Comparison of ENCODE assay signal across 18 mouse cellular contexts in the genomic region with DNA sequence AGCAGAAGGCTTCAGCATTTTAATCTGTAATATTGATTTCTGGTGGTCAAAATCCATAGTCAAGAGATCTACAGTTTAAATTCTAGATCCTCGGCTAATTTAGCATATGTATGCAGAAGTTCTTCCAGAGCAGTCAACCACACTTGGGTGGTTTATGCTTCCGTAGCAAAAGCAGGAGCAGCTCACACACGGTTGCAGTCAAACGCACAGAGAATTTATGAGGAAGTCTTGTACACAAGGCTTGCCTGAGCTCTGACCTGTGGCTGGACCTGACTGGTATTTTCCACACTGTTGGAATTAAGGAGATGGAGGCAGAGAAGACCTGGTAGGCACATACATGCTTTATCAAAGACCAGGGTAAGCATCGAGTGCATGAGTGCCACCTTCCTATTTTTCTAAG.
"Had no signal": no experiment of that assay in that cellular context is flagged by ENCODE, and none has a peak within 500 bp of the region (broad histone marks: within the 10 kb centered on the region; RNA-seq: fewer than 3 reads in every experiment).

No protein-coding gene starts in this region.

- H3K9ac ChIP-seq: limb, embryonic 13.5 days; liver, embryonic 12.5 days; liver, embryonic 15.5 days; lung, embryonic 15.5 days; midbrain, embryonic 13.5 days had no signal

- H3K4me1 ChIP-seq: liver, embryonic 12.5 days; liver, embryonic 15.5 days; lung, embryonic 15.5 days; megakaryocyte, embryonic 14.5 days; midbrain, embryonic 10.5 days; midbrain, embryonic 13.5 days had no signal

- H3K4me3 ChIP-seq: limb, embryonic 10.5 days; limb, embryonic 13.5 days; liver, embryonic 12.5 days; liver, embryonic 15.5 days; lung, embryonic 15.5 days; megakaryocyte, embryonic 14.5 days; midbrain, embryonic 10.5 days; midbrain, embryonic 13.5 days; myocyte had no signal

- H3K27me3 ChIP-seq: limb, embryonic 13.5 days; liver, embryonic 12.5 days; liver, embryonic 15.5 days; lung, embryonic 15.5 days; megakaryocyte, embryonic 14.5 days; midbrain, embryonic 13.5 days had no signal

- H3K4me2 ChIP-seq: limb, embryonic 13.5 days; liver, embryonic 12.5 days; liver, embryonic 15.5 days; lung, embryonic 15.5 days; midbrain, embryonic 13.5 days had no signal

- ATAC-seq: intestine, embryonic 16.5 days; liver, embryonic 12.5 days; midbrain, embryonic 13.5 days; midbrain, embryonic 16.5 days had no signal

- H3K36me3 ChIP-seq: limb, embryonic 10.5 days; limb, embryonic 13.5 days; liver, embryonic 12.5 days; liver, embryonic 15.5 days; lung, embryonic 15.5 days; midbrain, embryonic 10.5 days; midbrain, embryonic 13.5 days had no signal

- H3K9me3 ChIP-seq: limb, embryonic 10.5 days; liver, embryonic 12.5 days; liver, embryonic 15.5 days; lung, embryonic 15.5 days; midbrain, embryonic 10.5 days; midbrain, embryonic 13.5 days had no signal

- DNase-seq: kidney, adult 2 months; kidney, postnatal 4 days; liver; lung, postnatal 10 days; lung, postnatal 36 days; thymus, adult 18-20 months; thymus, postnatal 36 days had no signal

- H3K27ac ChIP-seq: limb, embryonic 10.5 days; limb, embryonic 13.5 days; liver, embryonic 12.5 days; liver, embryonic 15.5 days; lung, embryonic 15.5 days; midbrain, embryonic 10.5 days; midbrain, embryonic 13.5 days had no signal
